Mouse (Mus musculus): ENCODE measurements at regions not wholly inside any gene's neighbourhood (a gene's known extent, or its start where the extent isn't known, plus 50 kb on each side); places are given as distances from the start of the nearest gene placed in this dataset.

DNA sequence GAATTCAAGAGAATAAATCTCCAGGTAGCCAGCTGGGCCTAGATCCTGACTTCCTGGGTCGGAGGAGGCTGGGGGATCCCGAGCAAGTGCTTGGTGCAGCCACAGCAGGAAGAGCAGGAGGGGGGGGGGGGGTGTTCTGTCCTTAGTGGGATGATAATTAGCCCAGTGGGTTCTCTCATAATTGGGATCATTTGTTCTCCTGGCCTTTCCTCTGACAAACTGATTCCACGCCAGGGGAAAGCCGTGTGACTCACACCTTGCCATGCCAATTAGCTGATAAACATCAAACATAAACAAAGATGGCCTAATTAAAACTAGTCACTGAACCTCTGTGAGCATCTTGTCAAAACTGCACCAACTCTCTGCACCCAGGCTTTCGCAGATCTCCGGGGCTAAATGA is 55.5 kb upstream of the Pax6 start:
- H3K27ac ChIP-seq (ENCODE audit: low read depth, low read length) = no peak overlapping the region
- no peak overlapping the region for H3K9ac ChIP-seq (ENCODE audit: low read length)
- peak; percentile 62 for DNase-seq (ENCODE audit: low spot score)
- H3K9me3 ChIP-seq (ENCODE audit: control insufficient read depth, low read length) = no peaks in the 10 kb centered on the region
- H3K4me1 ChIP-seq (replicated peaks; ENCODE audit: control insufficient read depth, insufficient read depth, low read length) = peaks cover 39% of the 10 kb centered on the region
- H3K4me2 ChIP-seq (ENCODE audit: low read depth, low read length, severe bottlenecking) = no peak overlapping the region
- WGBS = 34% methylated on average over 6 of the region's 6 CpGs
- no peak overlapping the region for H3K4me3 ChIP-seq (ENCODE audit: low read depth, low read length)
- H3K27me3 ChIP-seq (ENCODE audit: control insufficient read depth, insufficient read depth, low read length) = no peaks in the 10 kb centered on the region
- no peaks in the 10 kb centered on the region for H3K36me3 ChIP-seq (ENCODE audit: control insufficient read depth, insufficient read depth, low read length)
- ATAC-seq (replicated peaks; ENCODE audit: low FRiP score) = no peak; the same call in 1 of the 2 replicates

DNA sequence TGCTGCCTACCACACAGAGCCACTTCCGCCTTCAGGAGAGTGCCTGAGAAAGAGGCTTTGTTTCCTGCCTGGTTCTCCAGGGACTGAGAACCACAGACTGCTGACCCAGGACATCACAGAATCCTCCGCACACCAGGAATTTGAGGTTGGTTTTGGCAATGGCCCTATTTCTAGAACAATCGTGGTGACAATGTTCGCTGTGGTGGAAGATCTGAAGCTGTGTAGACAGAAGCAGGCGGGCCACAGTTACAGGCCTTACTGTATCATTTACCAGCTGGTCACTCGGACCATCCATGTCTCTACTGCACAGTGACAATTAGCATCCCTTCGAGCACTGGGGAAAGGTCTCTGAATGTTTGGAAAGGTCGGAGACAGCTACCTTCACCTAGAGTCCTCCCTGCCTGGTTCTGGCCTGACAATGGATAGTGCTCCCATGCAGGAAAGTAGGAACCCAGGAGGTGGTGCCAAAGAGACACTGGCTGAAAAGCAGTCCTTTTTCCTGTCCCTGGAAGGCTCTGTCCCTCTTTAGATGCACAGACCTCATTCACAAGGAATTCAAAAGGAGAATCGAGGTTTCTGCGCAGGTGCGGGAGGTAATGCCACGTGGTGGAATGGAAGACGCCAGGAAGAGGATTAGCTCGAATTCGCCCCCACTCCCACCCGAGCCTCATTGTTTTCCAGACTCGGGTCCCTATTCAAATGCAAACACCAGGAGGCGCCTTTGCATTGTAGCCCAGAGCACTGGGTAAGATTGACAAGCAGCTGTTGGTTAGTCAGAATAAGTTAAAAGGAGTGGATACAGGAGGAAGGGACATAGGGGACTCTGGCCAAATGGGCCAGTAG is 52.6 kb upstream of the Pax6 start:
- Histone ChIP-seq H3K9ac (ENCODE audit: low read length) (peak overlapping the region; percentile 33; the same call in 1 of the 2 replicates), H3K4me1 (replicated peaks; ENCODE audit: control insufficient read depth, insufficient read depth, low read length) (peaks cover 36% of the 10 kb centered on the region), H3K4me3 (ENCODE audit: low read depth, low read length) (no peak overlapping the region), H3K9me3 (ENCODE audit: control insufficient read depth, low read length) (no peaks in the 10 kb centered on the region), H3K36me3 (ENCODE audit: control insufficient read depth, insufficient read depth, low read length) (no peaks in the 10 kb centered on the region), H3K4me2 (ENCODE audit: low read depth, low read length, severe bottlenecking) (peak overlapping the region; percentile 24; the same call in 1 of the 2 replicates), H3K27ac (ENCODE audit: low read depth, low read length) (peak overlapping the region; percentile 14; the same call in 1 of the 2 replicates), H3K27me3 (ENCODE audit: control insufficient read depth, insufficient read depth, low read length) (no peaks in the 10 kb centered on the region)
- peak; percentile 67 for ATAC-seq (replicated peaks; ENCODE audit: low FRiP score)
- peak; percentile 84 for DNase-seq (ENCODE audit: low spot score)
- 21% methylated on average over 18 of the region's 18 CpGs for WGBS

Data from forebrain, embryonic 11.5 days (tissue).